Mouse (Mus musculus) fibroblast of lung, adult 2 months (primary cell): ENCODE measurements around the gene Fsd2.

Source experiments
- DNase-seq: peaks from one replicate; pipeline ENCODE4 v3.0.0-alpha.2; 2011; ENCODE audit warnings: low read depth

Fsd2 gene

GRCm38 (mm10) chr7:81571941-81572441, 5.2 kb upstream of the Fsd2 start:
- DNase-seq, result no peak

GRCm38 (mm10) chr7:81571108-81571940, 4.6 kb upstream of the Fsd2 start, which contains the start of gene Whamm:
Gene Whamm (plus strand): TSS chr7:81571266.
- peak; percentile 79 for DNase-seq

DNA sequence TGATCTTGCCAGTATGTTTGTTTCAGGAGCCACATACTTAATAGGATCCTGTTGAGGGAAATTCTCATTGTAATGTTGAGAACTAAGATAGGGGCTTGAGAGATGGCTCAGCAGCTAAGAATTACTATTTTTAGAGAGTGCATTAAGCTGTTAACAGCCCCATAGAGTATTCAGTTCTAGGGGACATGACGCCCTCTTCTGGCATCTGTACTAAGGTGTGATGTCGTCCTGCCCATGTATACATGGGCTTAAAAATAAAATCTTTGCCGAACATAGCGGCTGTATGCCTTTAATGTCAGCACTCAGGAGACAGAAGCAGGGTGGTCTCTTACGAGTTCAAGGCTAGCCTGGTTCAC, 4.0 kb upstream of the Fsd2 start:
- no peak for DNase-seq

GRCm38 (mm10) chr7:81570271-81570670, 3.5 kb upstream of the Fsd2 start:
- no peak for DNase-seq

GRCm38 (mm10) chr7:81569851-81570250, 3.1 kb upstream of the Fsd2 start:
- no peak for DNase-seq

- no peak for DNase-seq
These were observed 652 bp upstream of the Fsd2 start for GRCm38 (mm10) chr7:81567396-81567795.

GRCm38 (mm10) chr7:81566332-81566731, 412 bp downstream of the Fsd2 start:
- no peak for DNase-seq

DNA sequence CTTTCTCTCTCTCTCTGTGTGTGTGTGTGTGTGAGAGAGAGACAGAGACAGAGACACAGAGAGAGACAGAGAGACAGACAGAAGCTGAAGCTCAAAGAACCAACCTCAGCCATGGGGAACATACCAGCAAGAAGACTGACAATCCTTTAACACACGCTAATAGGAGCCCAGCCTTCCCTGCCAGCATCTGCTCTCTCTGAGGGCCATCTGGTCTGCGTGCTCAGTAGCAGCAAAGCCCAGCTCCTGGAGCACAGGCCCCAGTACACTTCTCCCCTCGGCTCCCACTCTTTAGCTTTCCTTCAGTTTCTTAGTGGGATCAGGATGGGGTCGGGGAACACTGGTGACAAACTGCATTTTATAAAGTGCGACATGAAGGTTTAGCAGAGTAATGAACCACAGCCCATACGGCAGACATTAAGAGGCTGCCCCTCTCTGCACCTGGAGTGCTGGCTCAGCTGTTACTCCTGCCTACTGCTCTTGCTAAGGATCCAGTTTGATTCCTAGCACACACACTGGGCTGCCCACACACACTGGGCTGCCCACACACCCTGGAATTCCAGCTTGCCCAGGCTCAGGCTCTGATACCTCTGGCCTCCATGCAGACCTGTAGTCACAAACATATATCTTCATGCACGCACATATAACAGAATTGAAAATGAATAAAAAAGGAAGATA, 1.2 kb downstream of the Fsd2 start:
- DNase-seq, result no peak

DNA sequence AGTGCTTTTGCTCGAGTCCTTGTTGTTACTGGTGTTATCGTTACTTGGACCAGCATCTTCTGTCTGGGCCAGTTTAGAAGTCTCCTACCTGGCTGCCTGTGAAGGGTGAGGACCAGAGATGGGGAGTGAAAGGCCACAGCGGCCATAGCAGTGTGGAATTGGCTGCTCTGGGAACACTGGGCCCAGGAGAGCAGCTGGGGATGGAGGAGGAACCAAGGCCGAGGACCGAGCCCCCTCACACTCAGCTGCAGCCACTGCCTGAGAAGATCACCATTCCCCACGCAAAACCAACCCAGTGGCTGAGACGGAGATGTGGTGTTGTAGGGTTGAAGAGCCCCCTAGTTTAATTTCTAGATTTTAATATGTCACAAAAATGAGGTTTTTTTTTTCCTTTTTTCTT, 2.0 kb downstream of the Fsd2 start:
- no peak for DNase-seq

DNA sequence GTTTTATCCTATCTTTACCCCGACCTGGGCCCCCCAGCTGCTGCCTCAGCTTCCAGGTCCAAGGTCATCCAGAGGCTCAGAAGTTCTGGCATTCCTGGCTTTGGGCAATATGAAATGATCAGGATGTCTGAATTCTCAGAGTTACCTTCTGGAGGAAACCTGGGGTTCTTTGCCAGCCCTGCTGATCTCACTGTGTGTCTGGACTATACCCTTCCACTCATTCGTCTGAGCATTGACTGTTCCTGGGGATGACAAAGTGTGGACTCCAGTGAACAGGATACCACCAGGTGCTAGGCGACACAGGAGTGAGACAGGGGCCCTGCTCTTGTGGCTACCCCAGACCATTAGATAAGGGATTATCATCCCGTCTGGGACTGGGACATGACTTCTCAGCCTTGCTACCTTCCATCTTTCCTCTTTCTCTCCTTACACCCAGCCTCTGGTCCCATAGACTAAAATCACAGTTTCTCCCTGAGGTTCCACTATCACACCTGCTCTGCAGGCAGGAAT, 3.2 kb downstream of the Fsd2 start:
- no peak for DNase-seq

- DNase-seq, result no peak
These were observed 5.5 kb downstream of the Fsd2 start for GRCm38 (mm10) chr7:81561211-81561610.

GRCm38 (mm10) chr7:81560101-81561049, 6.4 kb downstream of the Fsd2 start:
- DNase-seq, result no peak

GRCm38 (mm10) chr7:81559231-81559980, 7.3 kb downstream of the Fsd2 start:
- DNase-seq, result no peak

DNA sequence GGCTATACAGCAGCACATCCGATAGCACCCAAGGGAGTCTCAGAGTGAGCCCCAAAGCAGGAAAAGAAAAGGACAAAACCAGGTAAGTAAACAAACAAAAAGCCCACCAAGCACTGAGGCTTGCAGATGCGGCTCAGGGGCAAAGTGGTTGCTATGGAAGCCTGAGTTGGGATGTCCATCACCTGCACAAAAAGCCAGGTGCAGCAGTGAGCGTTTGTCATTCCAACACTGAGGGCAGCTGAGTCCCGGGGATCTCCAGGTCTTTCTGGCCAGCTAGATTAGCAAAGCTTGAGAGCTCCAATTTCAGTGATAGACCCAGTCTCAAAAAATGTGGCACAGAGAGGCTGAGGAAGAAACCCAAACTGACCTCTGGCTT, 8.8 kb downstream of the Fsd2 start:
- DNase-seq, result no peak

DNA sequence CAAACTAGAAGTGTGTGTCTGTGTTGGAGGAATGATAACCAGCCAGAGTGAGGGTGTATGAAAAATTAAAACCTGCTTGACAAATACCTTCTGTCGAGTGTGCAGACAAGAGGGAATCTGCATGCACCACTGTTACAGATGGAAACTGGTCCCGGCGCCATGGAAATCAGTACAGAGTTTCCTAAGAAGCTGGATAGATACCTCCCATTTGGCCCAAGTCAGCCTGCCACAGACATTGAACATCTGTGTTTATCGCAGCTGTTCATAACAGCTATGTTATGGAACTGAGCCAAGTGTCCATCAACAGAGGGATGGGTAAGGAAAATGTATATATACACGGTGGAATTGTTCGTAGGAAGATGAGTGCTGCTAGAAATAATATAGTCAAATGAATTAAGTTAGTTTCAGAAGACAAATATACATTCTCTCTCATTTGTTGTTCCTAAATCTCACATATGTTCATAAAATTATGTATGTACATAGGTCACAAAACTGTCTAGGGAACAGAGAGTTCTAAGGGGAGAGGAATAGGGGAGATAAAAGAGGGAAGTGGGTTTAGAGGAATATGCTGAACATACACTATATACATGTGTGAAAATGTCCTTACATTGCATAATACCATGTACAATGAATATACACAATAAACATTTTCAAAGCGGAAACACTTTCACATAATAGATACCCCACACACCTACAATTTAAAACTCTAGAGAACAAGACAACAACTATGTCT, 9.3 kb downstream of the Fsd2 start:
- DNase-seq, result no peak

DNA sequence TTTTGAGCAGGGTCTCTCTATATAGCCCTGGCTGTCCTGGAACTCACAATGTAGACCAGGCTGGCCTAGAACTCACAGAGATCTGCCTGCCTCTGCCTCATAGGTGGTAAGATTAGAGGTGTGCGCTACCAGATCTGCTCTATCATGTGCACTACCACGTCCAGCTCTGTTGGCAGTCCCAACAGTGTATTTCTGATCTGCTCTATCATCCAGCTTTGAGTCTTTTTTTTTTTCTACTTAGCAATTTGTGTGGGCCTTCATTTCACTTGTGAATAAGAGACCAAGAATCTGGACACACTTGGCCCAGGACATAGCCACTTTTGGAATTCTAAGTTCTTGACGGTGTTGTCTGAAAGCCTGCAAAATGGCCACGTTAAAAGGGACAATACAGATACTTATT, 9.9 kb downstream of the Fsd2 start:
- no peak for DNase-seq

DNA sequence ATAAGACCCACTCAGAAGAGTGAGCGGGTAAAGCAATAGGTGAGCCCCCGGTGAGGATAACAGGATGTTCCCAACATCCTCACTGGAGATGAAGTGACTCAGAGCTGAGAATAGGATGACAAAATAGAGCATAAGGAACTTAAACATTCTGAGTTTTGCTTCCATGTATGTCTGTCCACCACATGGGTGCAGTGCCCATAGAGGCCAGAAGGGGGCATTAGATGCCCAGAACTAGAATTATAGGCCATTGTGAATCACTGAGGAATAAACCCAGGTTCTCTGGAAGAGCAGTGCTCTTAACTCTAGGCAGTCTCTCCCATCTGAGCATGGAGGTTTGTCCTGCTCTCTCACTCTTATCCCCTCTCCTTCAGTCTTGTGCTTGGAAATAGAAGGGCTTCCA, 12.4 kb downstream of the Fsd2 start:
- no peak for DNase-seq

DNA sequence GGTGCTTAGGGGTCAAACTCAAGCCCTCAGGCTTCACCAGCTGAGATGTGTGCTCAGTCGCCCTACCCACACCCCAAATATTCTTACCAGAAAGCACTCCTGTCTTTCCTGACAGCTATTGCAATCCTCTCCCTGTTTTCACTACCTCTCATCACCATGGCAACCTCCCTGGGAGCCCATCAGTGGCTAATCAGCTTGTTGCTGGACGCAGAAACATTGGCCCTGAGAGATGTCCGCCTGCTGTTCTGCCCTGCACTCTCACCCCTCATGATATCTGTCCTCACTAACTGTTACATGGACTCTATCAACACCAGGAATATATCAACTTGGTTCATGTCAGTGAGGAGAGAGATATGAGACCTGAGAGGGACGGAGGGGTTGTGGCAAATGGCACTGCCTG, 13.2 kb downstream of the Fsd2 start:
- DNase-seq, result no peak

DNA sequence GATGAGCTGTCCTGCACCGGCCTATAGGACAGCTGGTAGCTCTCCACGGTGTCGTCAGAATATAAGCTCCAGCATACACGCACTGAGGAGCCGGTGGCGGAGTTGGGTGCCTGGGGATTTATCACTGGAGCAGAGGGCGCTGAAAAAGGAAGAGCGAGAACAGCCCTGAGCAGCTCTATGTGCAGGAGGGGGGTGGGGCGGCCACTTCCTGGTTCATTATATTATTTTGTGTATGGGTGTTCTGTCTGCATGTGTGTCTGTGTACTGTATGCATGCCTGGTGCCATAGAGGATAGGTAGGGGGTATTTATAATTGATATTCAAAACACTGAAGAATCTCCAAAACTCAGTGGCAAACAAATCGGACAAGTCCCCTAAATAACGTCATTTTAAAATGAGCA, 17.9 kb downstream of the Fsd2 start:
- no peak for DNase-seq

GRCm38 (mm10) chr7:81542934-81543333, 23.8 kb downstream of the Fsd2 start:
- no peak for DNase-seq
